Mouse (Mus musculus) kidney, adult 2 months (tissue): Measurements from ENCODE around the gene Serpina1b.
"Not testable (repeated sequence)": the region's sequence is repeated elsewhere in the genome, so short reads cannot be mapped to it uniquely, and the experiment has no call there.

Experiments
- CTCF ChIP-seq: fragments of 200-500 bp; conservative IDR thresholded peaks from 2 replicates; pipeline ENCODE4 v1.5.1; 2011; ENCODE audit warnings: low read depth, mild to moderate bottlenecking, control low read depth, low read length, moderate library complexity, mixed read lengths; ENCODE audit not compliant: insufficient read depth, insufficient read length
- POLR2A ChIP-seq: fragments of 200-500 bp; IDR thresholded peaks from one replicate; pipeline ENCODE4 v1.6.1; 2011; ENCODE audit warnings: low read depth, low read length, control low read depth

GRCm38 (mm10) chr12:103735101-103735500, 95.1 kb downstream of the Serpina1b start:
- TF ChIP-seq CTCF, POLR2A: not testable (repeated sequence)
